In genomic region chr1:152828168-152828567, GRCm38 (mm10) we compare ENCODE assay signal across 24 mouse cellular contexts. TPM values are rescaled to one million over a fixed set of nuclear protein-coding genes. Genes with fewer than 3 reads are reported as not detected.
DNase-seq lines count a peak whose midpoint lies in the region; ATAC-seq and TF ChIP-seq lines count a peak whose summit lies in the region.
"Had no signal": no experiment of that assay in that cellular context is flagged by ENCODE, and none has a peak within 500 bp of the region (broad histone marks: within the 10 kb centered on the region; RNA-seq: fewer than 3 reads in every experiment).

No protein-coding gene starts in this region.

- DNase-seq in hindbrain, embryonic 10.5 days (ENCODE audit: low spot score): no peak
- no peak for DNase-seq in kidney, adult 9 months
- peak; percentile 75 for DNase-seq in midbrain, embryonic 11.5 days (ENCODE audit: low spot score, missing footprints)
- no peak for DNase-seq in midbrain, postnatal 0 days (ENCODE audit: low spot score)
- no peak for DNase-seq in urinary bladder, postnatal 36 days (ENCODE audit: low spot score in 2 of 2)
- DNase-seq: adrenal gland, postnatal 10 days; adrenal gland, postnatal 36 days; cerebellum, adult 18-20 months; cerebellum, adult 9-10 months; cerebellum, postnatal 25 days; gastrocnemius, postnatal 10 days; gastrocnemius, postnatal 36 days; heart, postnatal 10 days; heart, postnatal 36 days had no signal

- H3K4me1 ChIP-seq in hindbrain, embryonic 10.5 days (replicated peaks): peaks cover 15% of the 10 kb centered on the region
- peaks cover 5% of the 10 kb centered on the region for H3K4me1 ChIP-seq in hindbrain, embryonic 12.5 days
- H3K4me1 ChIP-seq in kidney, embryonic 16.5 days (ENCODE audit: insufficient read depth, low read length): peaks cover 11% of the 10 kb centered on the region; the same call in 1 of the 2 replicates
- no peaks in the 10 kb centered on the region for H3K4me1 ChIP-seq in midbrain, embryonic 11.5 days (ENCODE audit: control insufficient read depth, insufficient read depth, low read length)
- no peaks in the 10 kb centered on the region for H3K4me1 ChIP-seq in midbrain, postnatal 0 days (ENCODE audit: insufficient read depth, low read length)
- H3K4me1 ChIP-seq: forebrain, embryonic 13.5 days; heart, embryonic 12.5 days; heart, embryonic 15.5 days; hindbrain, embryonic 15.5 days had no signal

- no peak overlapping the region for H3K9ac ChIP-seq in hindbrain, embryonic 12.5 days
- no peak overlapping the region for H3K9ac ChIP-seq in kidney, embryonic 16.5 days (replicated peaks; ENCODE audit: low read length)
- no peak overlapping the region for H3K9ac ChIP-seq in midbrain, embryonic 11.5 days (ENCODE audit: low read length)
- H3K9ac ChIP-seq in midbrain, postnatal 0 days (replicated peaks; ENCODE audit: low read length, poor library complexity, severe bottlenecking): no peak overlapping the region
- H3K9ac ChIP-seq: forebrain, embryonic 13.5 days; heart, embryonic 12.5 days; heart, embryonic 15.5 days; hindbrain, embryonic 15.5 days had no signal

- no peak for ATAC-seq in hindbrain, embryonic 12.5 days (ENCODE audit: low FRiP score)
- ATAC-seq in kidney, embryonic 16.5 days (ENCODE audit: low FRiP score, low TSS enrichment): peak; percentile 27; the same call in 1 of the 2 replicates
- ATAC-seq in midbrain, embryonic 11.5 days (ENCODE audit: low FRiP score): no peak
- ATAC-seq in midbrain, postnatal 0 days (ENCODE audit: low FRiP score): no peak
- ATAC-seq: CD4-positive, CD25-positive, alpha-beta regulatory T cell, adult 4 months; forebrain, embryonic 13.5 days; forebrain, embryonic 16.5 days; Patski had no signal

- H3K27ac ChIP-seq in hindbrain, embryonic 10.5 days: peak overlapping the region; percentile 40; the same call in 1 of the 2 replicates
- no peak overlapping the region for H3K27ac ChIP-seq in hindbrain, embryonic 12.5 days
- peak overlapping the region; percentile 65 for H3K27ac ChIP-seq in kidney, embryonic 16.5 days (ENCODE audit: low read length)
- no peak overlapping the region for H3K27ac ChIP-seq in midbrain, embryonic 11.5 days (ENCODE audit: low read depth, low read length)
- H3K27ac ChIP-seq in midbrain, postnatal 0 days (ENCODE audit: low read depth, low read length): no peak overlapping the region
- H3K27ac ChIP-seq: forebrain, embryonic 10.5 days; forebrain, embryonic 13.5 days; heart, embryonic 15.5 days; hindbrain, embryonic 15.5 days had no signal

- H3K9me3 ChIP-seq in hindbrain, embryonic 10.5 days: no peaks in the 10 kb centered on the region
- H3K9me3 ChIP-seq in hindbrain, embryonic 12.5 days (replicated peaks): no peaks in the 10 kb centered on the region
- H3K9me3 ChIP-seq in kidney, embryonic 16.5 days (ENCODE audit: low read length): no peaks in the 10 kb centered on the region
- H3K9me3 ChIP-seq in midbrain, embryonic 11.5 days (ENCODE audit: control insufficient read depth, low read length): no peaks in the 10 kb centered on the region
- no peaks in the 10 kb centered on the region for H3K9me3 ChIP-seq in midbrain, postnatal 0 days (ENCODE audit: low read length)
- H3K9me3 ChIP-seq: forebrain, embryonic 10.5 days; forebrain, embryonic 13.5 days; heart, embryonic 12.5 days; heart, embryonic 15.5 days; hindbrain, embryonic 15.5 days had no signal

- H3K4me2 ChIP-seq in hindbrain, embryonic 12.5 days (replicated peaks): no peak overlapping the region
- no peak overlapping the region for H3K4me2 ChIP-seq in kidney, embryonic 16.5 days (replicated peaks; ENCODE audit: low read depth, low read length)
- no peak overlapping the region for H3K4me2 ChIP-seq in midbrain, embryonic 11.5 days
- H3K4me2 ChIP-seq in midbrain, postnatal 0 days (ENCODE audit: low read depth, low read length, poor library complexity, severe bottlenecking): no peak overlapping the region
- H3K4me2 ChIP-seq: forebrain, embryonic 13.5 days; heart, embryonic 12.5 days; heart, embryonic 15.5 days; hindbrain, embryonic 15.5 days had no signal

- peaks cover 11% of the 10 kb centered on the region; the same call in 1 of the 2 replicates for H3K36me3 ChIP-seq in hindbrain, embryonic 10.5 days
- no peaks in the 10 kb centered on the region for H3K36me3 ChIP-seq in hindbrain, embryonic 12.5 days
- no peaks in the 10 kb centered on the region for H3K36me3 ChIP-seq in kidney, embryonic 16.5 days (ENCODE audit: insufficient read depth, low read length)
- H3K36me3 ChIP-seq in midbrain, embryonic 11.5 days (ENCODE audit: control insufficient read depth, insufficient read depth, low read length): no peaks in the 10 kb centered on the region
- H3K36me3 ChIP-seq in midbrain, postnatal 0 days (ENCODE audit: insufficient read depth, low read length): no peaks in the 10 kb centered on the region
- H3K36me3 ChIP-seq: heart, embryonic 12.5 days; heart, embryonic 15.5 days; hindbrain, embryonic 15.5 days had no signal

- H3K4me3 ChIP-seq in hindbrain, embryonic 10.5 days: no peak overlapping the region
- no peak overlapping the region for H3K4me3 ChIP-seq in hindbrain, embryonic 12.5 days
- H3K4me3 ChIP-seq in kidney, embryonic 16.5 days (ENCODE audit: low read length): no peak overlapping the region
- H3K4me3 ChIP-seq in midbrain, embryonic 11.5 days (ENCODE audit: low read depth, low read length): no peak overlapping the region
- H3K4me3 ChIP-seq in midbrain, postnatal 0 days (ENCODE audit: low read depth, low read length): no peak overlapping the region
- H3K4me3 ChIP-seq: forebrain, embryonic 10.5 days; forebrain, embryonic 13.5 days; heart, embryonic 12.5 days; heart, embryonic 15.5 days; hindbrain, embryonic 15.5 days had no signal

- 79% methylated on average over 5 of the region's 5 CpGs for WGBS in hindbrain, embryonic 10.5 days
- 81% methylated on average over 5 of the region's 5 CpGs for WGBS in hindbrain, embryonic 12.5 days
- whole genome bisulfite sequencing in kidney, embryonic 16.5 days: 45% methylated on average over 5 of the region's 5 CpGs
- 90% methylated on average over 5 of the region's 5 CpGs for WGBS in midbrain, embryonic 11.5 days
- 80% methylated on average over 5 of the region's 5 CpGs for WGBS in midbrain, postnatal 0 days

- no peaks in the 10 kb centered on the region for H3K27me3 ChIP-seq in hindbrain, embryonic 10.5 days (ENCODE audit: insufficient read depth, poor library complexity, severe bottlenecking)
- no peaks in the 10 kb centered on the region for H3K27me3 ChIP-seq in hindbrain, embryonic 12.5 days
- H3K27me3 ChIP-seq in kidney, embryonic 16.5 days (ENCODE audit: insufficient read depth, low read length): no peaks in the 10 kb centered on the region
- H3K27me3 ChIP-seq in midbrain, embryonic 11.5 days (ENCODE audit: control insufficient read depth, insufficient read depth, low read length): no peaks in the 10 kb centered on the region
- no peaks in the 10 kb centered on the region for H3K27me3 ChIP-seq in midbrain, postnatal 0 days (ENCODE audit: insufficient read depth, low read length)
- H3K27me3 ChIP-seq: forebrain, embryonic 13.5 days; heart, embryonic 12.5 days; heart, embryonic 15.5 days; hindbrain, embryonic 15.5 days; Patski had no signal

- no peak for TF ChIP-seq CTCF in midbrain, postnatal 0 days (IDR thresholded peaks at IDR 0.05)

RNA-seq across cellular contexts. Expression of gene Ncf2, which starts 28.2 kb away (rescaled TPM):
- polyA plus RNA-seq in hindbrain, embryonic 10.5 days (2016; fragmentation: Nextera tagmentation; extraction: Ambion mirVana): 2.5 and 4.2 TPM in 2 replicates
- polyA plus RNA-seq in hindbrain, embryonic 12.5 days (2016; fragmentation: Nextera tagmentation; extraction: Ambion mirVana): 2.3 and 2.9 TPM in 2 replicates
- 6.7 and 7.8 TPM in 2 replicates for polyA plus RNA-seq in kidney, embryonic 16.5 days (2015; fragmentation: Nextera tagmentation; extraction: Ambion mirVana)
- 2.6 and 3.3 TPM in 2 replicates for polyA plus RNA-seq in midbrain, embryonic 11.5 days (2014; fragmentation: Nextera tagmentation; extraction: Ambion mirVana)
- total RNA-seq in midbrain, postnatal 0 days (2014; rRNA removed): 1.2 and 1.6 TPM in 2 replicates
- 1.8 and 1.9 TPM in 2 replicates for polyA plus RNA-seq in midbrain, postnatal 0 days (2015; fragmentation: Nextera tagmentation; extraction: Ambion mirVana)

Comparison
In these comparisons a context has a peak if more than half of its experiments do, and no peak if none do; other contexts are left out.
1. H3K27ac ChIP-seq: peak in hindbrain, embryonic 10.5 days (single experiment) and kidney, embryonic 16.5 days (single experiment); none in hindbrain, embryonic 12.5 days (single experiment), midbrain, embryonic 11.5 days (single experiment) and midbrain, postnatal 0 days (single experiment).